Mouse (Mus musculus): ENCODE results near the gene Tas2r125. TPM values are rescaled to one million over a fixed set of nuclear protein-coding genes. Genes with fewer than 3 reads are reported as not detected.
"Not testable (repeated sequence)": the region's sequence is repeated elsewhere in the genome, so short reads cannot be mapped to it uniquely, and the experiment has no call there.

Gene Tas2r125
- not detected in 2 replicates for total RNA-seq (2017)

DNA sequence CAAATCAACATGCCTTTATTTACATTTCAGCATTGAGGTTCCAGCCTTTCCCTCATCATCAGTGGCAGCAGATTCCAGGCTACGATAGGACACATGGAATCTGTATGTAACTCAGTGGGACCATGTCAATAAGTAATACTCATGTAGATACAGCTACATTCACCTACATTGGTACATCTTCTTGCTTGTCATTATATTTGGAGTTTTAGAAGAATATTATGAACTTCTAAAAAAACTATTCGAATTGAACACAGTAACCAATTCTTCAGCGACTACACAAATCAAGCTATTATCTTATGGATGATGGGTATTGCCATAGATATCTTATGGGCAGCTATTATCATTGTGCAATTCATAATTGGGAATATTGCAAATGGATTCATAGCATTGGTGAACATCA lies at the start of gene Tas2r125:
TSS of gene Tas2r125 (plus strand) at position 301 of the 400 bp plus-strand sequence.
- no peak for ATAC-seq (ENCODE audit: extremely low read depth, insufficient number of reproducible peaks, low FRiP score, poor library complexity, severe bottlenecking)

DNA sequence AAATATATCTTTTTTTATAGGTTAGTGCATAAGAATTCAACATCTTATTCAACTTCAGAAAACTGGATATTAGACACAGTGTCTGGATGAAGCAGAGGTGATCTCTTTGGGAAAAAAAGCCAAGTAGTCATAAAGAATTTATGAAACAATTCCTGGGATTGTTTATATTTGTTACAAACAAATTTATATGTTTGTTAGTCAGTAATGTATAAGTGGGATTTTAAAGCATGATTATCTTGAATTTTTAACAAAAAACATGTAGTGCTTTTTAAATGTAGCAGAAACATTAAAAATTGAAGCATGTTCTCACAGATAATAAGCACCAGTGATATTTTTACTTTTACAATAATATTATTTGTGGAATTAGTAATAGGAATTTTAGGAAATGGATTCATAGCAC lies 41.7 kb upstream of the Tas2r125 start, which contains the start of gene Tas2r110:
TSS of gene Tas2r110 (plus strand) at position 301 of the 400 bp plus-strand sequence.
- no peak for ATAC-seq (ENCODE audit: extremely low read depth, insufficient number of reproducible peaks, low FRiP score, poor library complexity, severe bottlenecking)

DNA sequence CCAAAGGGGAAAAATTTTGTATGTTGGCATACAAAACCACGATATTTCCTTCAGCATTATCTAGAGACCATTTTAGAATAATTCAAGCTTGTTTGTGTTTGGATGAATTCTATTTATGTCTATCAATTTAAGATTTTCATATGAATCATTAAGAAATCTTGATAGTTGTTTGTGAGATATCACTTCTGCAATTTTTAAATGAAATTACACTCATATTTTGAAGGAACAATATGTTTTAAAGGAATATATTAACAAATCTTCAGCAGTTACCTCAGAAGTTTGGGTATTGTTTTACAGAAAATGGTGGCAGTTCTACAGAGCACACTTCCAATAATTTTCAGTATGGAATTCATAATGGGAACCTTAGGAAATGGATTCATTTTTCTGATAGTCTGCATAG lies 16.7 kb upstream of the Tas2r125 start, which contains the start of gene Tas2r113:
TSS of gene Tas2r113 (plus strand) at position 301 of the 400 bp plus-strand sequence.
- ATAC-seq (ENCODE audit: extremely low read depth, insufficient number of reproducible peaks, low FRiP score, poor library complexity, severe bottlenecking): no peak

DNA sequence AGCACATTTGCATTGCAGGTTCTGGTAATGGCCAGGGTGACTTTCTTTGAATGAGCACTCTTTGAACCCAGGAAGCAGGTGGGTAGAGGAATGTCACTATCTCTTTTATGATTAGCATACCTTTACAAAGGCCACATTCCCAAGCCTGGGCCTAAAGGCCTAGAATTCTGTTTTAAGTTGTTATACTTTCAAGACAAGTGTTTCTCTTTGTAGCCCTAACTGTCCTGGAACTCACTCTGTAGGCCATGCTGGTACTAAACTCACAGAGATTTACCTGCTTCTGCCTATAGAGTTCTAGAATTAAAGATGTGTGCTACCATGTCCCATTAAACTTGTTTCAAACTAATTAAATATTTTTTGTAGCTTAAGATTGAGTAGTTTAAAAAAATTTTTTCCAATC lies 31.9 kb downstream of the Tas2r125 start:
- ATAC-seq (ENCODE audit: extremely low read depth, insufficient number of reproducible peaks, low FRiP score, poor library complexity, severe bottlenecking): not testable (repeated sequence)

DNA sequence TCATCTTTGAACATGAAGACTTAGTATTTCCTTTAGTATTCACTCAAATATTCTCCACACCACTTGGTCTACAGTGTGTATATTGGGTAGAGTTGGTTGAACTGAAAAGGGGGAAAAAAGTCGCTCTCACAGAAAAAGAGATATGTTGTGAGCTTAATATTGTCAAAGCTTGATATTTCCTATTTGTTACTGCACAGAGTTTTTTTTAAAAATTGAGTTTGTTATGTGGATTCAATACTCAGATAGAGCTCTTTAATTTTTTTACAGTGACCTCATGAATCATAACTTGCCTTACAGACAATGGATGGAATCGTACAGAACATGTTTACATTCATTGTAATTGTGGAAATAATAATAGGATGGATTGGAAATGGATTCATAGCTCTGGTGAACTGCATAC lies 41.4 kb downstream of the Tas2r125 start, which contains the start of gene Tas2r129:
TSS of gene Tas2r129 (plus strand) at position 301 of the 400 bp plus-strand sequence.
- no peak for ATAC-seq (ENCODE audit: extremely low read depth, insufficient number of reproducible peaks, low FRiP score, poor library complexity, severe bottlenecking)

DNA sequence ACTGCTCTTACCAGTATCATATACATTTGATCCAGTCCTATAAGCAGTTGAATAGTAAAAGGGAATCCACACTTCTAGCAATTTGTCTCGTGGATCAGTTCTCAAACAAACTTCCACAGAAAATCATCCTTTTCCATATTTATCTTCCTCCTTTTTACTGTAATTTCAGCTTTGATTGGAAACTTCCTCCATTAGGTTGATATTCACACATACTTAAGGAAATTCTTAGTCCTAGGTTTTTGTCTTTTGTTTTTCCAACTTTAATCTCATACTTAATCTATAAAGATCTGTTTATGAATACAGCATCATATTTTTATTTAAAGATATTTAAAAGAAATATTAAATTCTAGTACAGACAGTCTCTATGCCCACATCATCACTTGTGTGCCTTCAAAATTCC lies 48.4 kb downstream of the Tas2r125 start, which contains the start of gene Tas2r131:
TSS of gene Tas2r131 (minus strand) at position 101 of the 400 bp plus-strand sequence.
- no peak for ATAC-seq (ENCODE audit: extremely low read depth, insufficient number of reproducible peaks, low FRiP score, poor library complexity, severe bottlenecking)

Other genes starting within 250 kb of the Tas2r125 start
- gene Tas2r121, start 208.6 kb upstream of the Tas2r125 start, total RNA-seq (2017): not detected in 2 replicates
- not detected in 2 replicates for gene Tas2r122, start 197.7 kb upstream of the Tas2r125 start, total RNA-seq (2017)
- not detected in 2 replicates for gene Tas2r115, start 171.6 kb upstream of the Tas2r125 start, total RNA-seq (2017)
- gene Tas2r124, start 154.9 kb upstream of the Tas2r125 start, total RNA-seq (2017): not detected in 2 replicates
- gene Tas2r102, start 147.5 kb upstream of the Tas2r125 start, total RNA-seq (2017): not detected in 2 replicates
- not detected in 2 replicates for gene Tas2r136, start 131.5 kb upstream of the Tas2r125 start, total RNA-seq (2017)
- gene Tas2r117, start 106.8 kb upstream of the Tas2r125 start, total RNA-seq (2017): not detected in 2 replicates
- gene Tas2r123, start 62.5 kb upstream of the Tas2r125 start, total RNA-seq (2017): not detected in 2 replicates
- gene Tas2r116, start 54.2 kb upstream of the Tas2r125 start, total RNA-seq (2017): not detected in 2 replicates
- not detected in 2 replicates for gene Tas2r110, start 41.6 kb upstream of the Tas2r125 start, total RNA-seq (2017)
- gene Tas2r113, start 16.6 kb upstream of the Tas2r125 start, total RNA-seq (2017): not detected in 2 replicates
- not detected in 2 replicates for gene Tas2r129, start 41.5 kb downstream of the Tas2r125 start, total RNA-seq (2017)
- not detected in 2 replicates for gene Tas2r131, start 48.3 kb downstream of the Tas2r125 start, total RNA-seq (2017)
- not detected in 2 replicates for gene Tas2r109, start 71.3 kb downstream of the Tas2r125 start, total RNA-seq (2017)
- not detected in 2 replicates for gene Tas2r103, start 127.5 kb downstream of the Tas2r125 start, total RNA-seq (2017)
- gene Tas2r140, start 146.2 kb downstream of the Tas2r125 start, total RNA-seq (2017): not detected in 2 replicates
- 15.8 and 16.1 TPM in 2 replicates for gene Smim10l1, start 195.3 kb downstream of the Tas2r125 start, total RNA-seq (2017)